Mouse (Mus musculus): Measurements from ENCODE around the gene Mdga2. TPM values are rescaled to one million over a fixed set of nuclear protein-coding genes. Genes with fewer than 3 reads are reported as not detected.

The Mdga2 gene
- total RNA-seq, 2 experiments from 2014 or later = 0.09 to 0.49 TPM

- intact Hi-C loops (cut with DNase I; ENCODE audit: low total_unique reads) = no loop called here
- no peak for DNase-seq
These were observed 163.0 kb downstream of the Mdga2 start for GRCm38 (mm10) chr12:67059136-67060014.

- intact Hi-C loops (cut with DNase I; ENCODE audit: low total_unique reads) = no loop called here
- no peak for DNase-seq
These were observed 165.7 kb downstream of the Mdga2 start for GRCm38 (mm10) chr12:67056621-67057020.

GRCm38 (mm10) chr12:67045099-67045750, 177.1 kb downstream of the Mdga2 start:
- intact Hi-C loops (cut with DNase I; ENCODE audit: low total_unique reads) = no loop called here
- no peak for DNase-seq

GRCm38 (mm10) chr12:67041865-67042264, 180.5 kb downstream of the Mdga2 start:
- intact Hi-C loops (cut with DNase I; ENCODE audit: low total_unique reads) = no loop called here
- DNase-seq = no peak

- DNase-seq = no peak
- intact Hi-C loops (cut with DNase I; ENCODE audit: low total_unique reads) = no loop called here
These were observed 186.7 kb downstream of the Mdga2 start for GRCm38 (mm10) chr12:67035509-67036261.

GRCm38 (mm10) chr12:67017192-67017591, 205.2 kb downstream of the Mdga2 start:
- DNase-seq = no peak
- intact Hi-C loops (cut with DNase I; ENCODE audit: low total_unique reads) = no loop called here

GRCm38 (mm10) chr12:67011368-67011767, 211.0 kb downstream of the Mdga2 start:
- no peak for DNase-seq
- intact Hi-C loops (cut with DNase I; ENCODE audit: low total_unique reads) = no loop called here

- intact Hi-C loops (cut with DNase I; ENCODE audit: low total_unique reads) = no loop called here
These were observed 212.0 kb downstream of the Mdga2 start for GRCm38 (mm10) chr12:67010318-67010717.

GRCm38 (mm10) chr12:67009191-67009590, 213.2 kb downstream of the Mdga2 start:
- no peak for DNase-seq
- intact Hi-C loops (cut with DNase I; ENCODE audit: low total_unique reads) = no loop called here

More at GRCm38 (mm10) chr12:67010318-67010717, 212.0 kb downstream of the Mdga2 start:
- no peak for DNase-seq

GRCm38 (mm10) chr12:66954129-66954528, 268.2 kb downstream of the Mdga2 start:
- no peak for DNase-seq
- intact Hi-C loops (cut with DNase I; ENCODE audit: low total_unique reads) = no loop called here

- no peak for DNase-seq
- intact Hi-C loops (cut with DNase I; ENCODE audit: low total_unique reads) = no loop called here
These were observed 306.6 kb downstream of the Mdga2 start for GRCm38 (mm10) chr12:66915741-66916140.

GRCm38 (mm10) chr12:66899366-66899765, 323.0 kb downstream of the Mdga2 start:
- intact Hi-C loops (cut with DNase I; ENCODE audit: low total_unique reads) = no loop called here
- DNase-seq = no peak

GRCm38 (mm10) chr12:66896790-66897189, 325.6 kb downstream of the Mdga2 start:
- intact Hi-C loops (cut with DNase I; ENCODE audit: low total_unique reads) = no loop called here

GRCm38 (mm10) chr12:66890296-66890695, 332.1 kb downstream of the Mdga2 start:
- no peak for DNase-seq
- intact Hi-C loops (cut with DNase I; ENCODE audit: low total_unique reads) = no loop called here

More at GRCm38 (mm10) chr12:66896790-66897189, 325.6 kb downstream of the Mdga2 start:
- DNase-seq = no peak

- intact Hi-C loops (cut with DNase I; ENCODE audit: low total_unique reads) = no loop called here
- no peak for DNase-seq
These were observed 333.1 kb downstream of the Mdga2 start for GRCm38 (mm10) chr12:66889276-66889675.

GRCm38 (mm10) chr12:66888636-66889035, 333.7 kb downstream of the Mdga2 start:
- DNase-seq = no peak
- intact Hi-C loops (cut with DNase I; ENCODE audit: low total_unique reads) = no loop called here

GRCm38 (mm10) chr12:66866199-66866598, 356.1 kb downstream of the Mdga2 start:
- DNase-seq = peak; percentile 16
- intact Hi-C loops (cut with DNase I; ENCODE audit: low total_unique reads) = no loop called here

GRCm38 (mm10) chr12:66853167-66853566, 369.2 kb downstream of the Mdga2 start:
- no peak for DNase-seq
- intact Hi-C loops (cut with DNase I; ENCODE audit: low total_unique reads) = no loop called here

- no peak for DNase-seq
- intact Hi-C loops (cut with DNase I; ENCODE audit: low total_unique reads) = no loop called here
These were observed 382.0 kb downstream of the Mdga2 start for GRCm38 (mm10) chr12:66840336-66840735.

GRCm38 (mm10) chr12:66755653-66756052, 466.7 kb downstream of the Mdga2 start:
- intact Hi-C loops (cut with DNase I; ENCODE audit: low total_unique reads) = no loop called here
- DNase-seq = no peak

Data from gastrocnemius, postnatal 14 days (tissue).